Mouse (Mus musculus) ES-Bruce4 (cell line): Measurements from ENCODE around the gene Tars2.

ENCODE experiments used
- CTCF ChIP-seq: IDR thresholded peaks from one replicate; pipeline ENCODE4 v1.8.1; 2011; ENCODE audit warnings: low read depth, low read length
- POLR2A ChIP-seq: IDR thresholded peaks from one replicate; pipeline ENCODE4 v1.8.1; 2011; ENCODE audit warnings: low read length; ENCODE audit not compliant: insufficient read depth

DNA sequence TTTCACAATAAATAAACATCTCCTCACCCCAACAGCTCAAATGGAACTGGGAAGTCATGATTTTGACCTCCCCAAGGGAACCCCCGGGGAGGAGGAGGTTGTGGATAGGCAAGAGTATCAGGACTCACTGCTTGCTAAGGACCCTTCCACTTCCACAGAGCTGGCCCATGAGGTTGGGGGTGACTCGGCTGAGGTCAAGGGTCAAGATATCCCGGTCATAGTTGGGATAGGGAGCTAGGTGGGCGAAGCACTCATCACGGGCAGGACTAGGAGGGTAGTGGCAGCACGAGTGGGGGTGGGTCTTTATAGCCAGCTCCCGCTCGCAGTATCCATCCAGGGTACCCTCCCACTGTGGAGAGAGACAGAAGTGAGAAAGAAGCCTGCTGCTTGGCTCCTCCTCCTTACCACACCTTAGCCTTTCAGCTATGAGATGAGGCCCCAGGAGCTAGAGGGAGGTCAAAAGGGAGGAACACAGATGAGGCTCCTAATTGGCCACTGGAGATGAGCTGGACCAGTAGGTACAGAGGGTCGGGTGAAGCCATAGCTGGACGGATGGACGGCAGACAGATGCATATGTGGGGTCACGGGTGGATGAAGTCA, 24.8 kb downstream of the Tars2 start:
- no peak for TF ChIP-seq CTCF
- TF ChIP-seq POLR2A, result no peak
